Mouse (Mus musculus) erythroblast, embryonic 14.5 days (primary cell): Measurements from ENCODE around the gene Psmd8.

Source experiments
- GATA1 ChIP-seq: IDR thresholded peaks from 2 replicates; pipeline ENCODE4 v1.6.1; 2012; ENCODE audit warnings: low read length, inconsistent platforms, mixed read lengths
- TAL1 ChIP-seq: IDR thresholded peaks from 3 replicates; pipeline ENCODE4 v1.6.1; 2012; ENCODE audit warnings: low read length, inconsistent platforms, mixed read lengths

- TF ChIP-seq TAL1 (no peak), GATA1 (no peak)
These were observed 22.1 kb upstream of the Psmd8 start for GRCm38 (mm10) chr7:29202577-29202976.
